Comparison of ENCODE assay signal across 19 mouse cellular contexts in genomic region chr16:18477996-18478395, GRCm38 (mm10). TPM values are rescaled to one million over a fixed set of nuclear protein-coding genes. Genes with fewer than 3 reads are reported as not detected.
DNase-seq lines count a peak whose midpoint lies in the region; ATAC-seq and TF ChIP-seq lines count a peak whose summit lies in the region.
"Had no signal": no experiment of that assay in that cellular context is flagged by ENCODE, and none has a peak within 500 bp of the region (broad histone marks: within the 10 kb centered on the region; RNA-seq: fewer than 3 reads in every experiment).

No protein-coding gene starts in this region.

- no peaks in the 10 kb centered on the region for H3K27me3 ChIP-seq in lung, postnatal 0 days (replicated peaks; ENCODE audit: insufficient read depth, low read length)
- H3K27me3 ChIP-seq: embryonic facial prominence, embryonic 13.5 days; limb, embryonic 15.5 days; neural tube, embryonic 13.5 days had no signal

- TF ChIP-seq EP300 in lung, postnatal 0 days (IDR thresholded peaks at IDR 0.05), result no peak

- H3K4me3 ChIP-seq in gastrocnemius, adult 2 months, result no peak overlapping the region
- H3K4me3 ChIP-seq in layer of hippocampus, adult 2 months, result no peak overlapping the region
- H3K4me3 ChIP-seq in lung, postnatal 0 days (ENCODE audit: low read depth, low read length), result no peak overlapping the region
- H3K4me3 ChIP-seq: embryonic facial prominence, embryonic 13.5 days; hindbrain, embryonic 10.5 days; limb, embryonic 15.5 days; midbrain, embryonic 12.5 days; neural tube, embryonic 13.5 days had no signal

- WGBS in lung, postnatal 0 days, result 59% methylated on average over 6 of the region's 6 CpGs

- DNase-seq in gastrocnemius, adult 2 months, result no peak
- DNase-seq in gastrocnemius, postnatal 14 days, result no peak
- DNase-seq in layer of hippocampus, adult 2 months (ENCODE audit: low spot score in 2 of 2), result no peak
- DNase-seq in layer of hippocampus, adult 9-11 months, result no peak
- DNase-seq in lung, postnatal 0 days (ENCODE audit: low spot score), result no peak
- no peak for DNase-seq in lung, postnatal 10 days
- DNase-seq in urinary bladder, adult 2 months (ENCODE audit: low spot score), result peak; percentile 16
- DNase-seq in urinary bladder, postnatal 36 days (ENCODE audit: low spot score in 2 of 2), result no peak
- DNase-seq: adrenal gland, postnatal 14 days; cerebellum, adult 11 months; layer of hippocampus, postnatal 36 days; lung, postnatal 14 days; thymus, adult 2 months had no signal

- H3K9me3 ChIP-seq in lung, postnatal 0 days (ENCODE audit: low read length), result no peaks in the 10 kb centered on the region
- H3K9me3 ChIP-seq: embryonic facial prominence, embryonic 13.5 days; G1E; hindbrain, embryonic 10.5 days; limb, embryonic 15.5 days; midbrain, embryonic 12.5 days; neural tube, embryonic 13.5 days had no signal

- no peaks in the 10 kb centered on the region for H3K36me3 ChIP-seq in lung, postnatal 0 days (ENCODE audit: insufficient read depth, low read length)
- H3K36me3 ChIP-seq: limb, embryonic 15.5 days had no signal

- H3K4me2 ChIP-seq in lung, postnatal 0 days (replicated peaks; ENCODE audit: low read depth, low read length), result no peak overlapping the region
- H3K4me2 ChIP-seq: embryonic facial prominence, embryonic 13.5 days; limb, embryonic 15.5 days; midbrain, embryonic 12.5 days; neural tube, embryonic 13.5 days had no signal

- peak; percentile 9; the same call in 1 of the 2 replicates for TF ChIP-seq CTCF in gastrocnemius, adult 2 months (IDR thresholded peaks at IDR 0.05)
- peak; percentile 51 for TF ChIP-seq CTCF in layer of hippocampus, adult 2 months (conservative IDR thresholded peaks at IDR 0.05)
- TF ChIP-seq CTCF in lung, postnatal 0 days (IDR thresholded peaks at IDR 0.05), result peak; percentile 48

- intact Hi-C loops in gastrocnemius, adult 2 months (cut with DNase I), result no loop called here
- intact Hi-C loops in gastrocnemius, postnatal 14 days (cut with DNase I; ENCODE audit: low total_unique reads), result no loop called here

- no peak overlapping the region for H3K9ac ChIP-seq in lung, postnatal 0 days (replicated peaks; ENCODE audit: low read depth)
- H3K9ac ChIP-seq: limb, embryonic 15.5 days; midbrain, embryonic 12.5 days; neural tube, embryonic 13.5 days had no signal

- no peaks in the 10 kb centered on the region for H3K4me1 ChIP-seq in lung, postnatal 0 days (ENCODE audit: insufficient read depth, low read depth, low read length)
- H3K4me1 ChIP-seq: neural tube, embryonic 13.5 days had no signal

- H3K27ac ChIP-seq in gastrocnemius, adult 2 months, result no peak overlapping the region
- H3K27ac ChIP-seq in layer of hippocampus, adult 2 months, result no peak overlapping the region
- no peak overlapping the region for H3K27ac ChIP-seq in lung, postnatal 0 days (ENCODE audit: low read length)
- H3K27ac ChIP-seq: embryonic facial prominence, embryonic 13.5 days; hindbrain, embryonic 10.5 days; limb, embryonic 15.5 days; midbrain, embryonic 12.5 days; neural tube, embryonic 13.5 days had no signal

- ATAC-seq in lung, postnatal 0 days, result no peak

RNA-seq across cellular contexts. Expression of gene Gnb1l, which starts 20.5 kb away (rescaled TPM):
- 1 to 10 TPM; 4.0 to 4.4 TPM for total RNA-seq in gastrocnemius, adult 2 months (2021)
- 1 to 10 TPM; 2.7 to 3.1 TPM for total RNA-seq in gastrocnemius, postnatal 14 days (2021)
- 1 to 10 TPM; 5.8 to 6.0 TPM for total RNA-seq in layer of hippocampus, adult 2 months (2021)
- polyA plus RNA-seq in lung, postnatal 0 days (2015; fragmentation: Nextera tagmentation; extraction: Ambion mirVana), result 8.1 and 8.4 TPM in 2 replicates
- polyA plus RNA-seq in urinary bladder, adult 2 months (2012; rRNA removed), result 7.9 and 8.4 TPM in 2 replicates

RNA-seq across cellular contexts. Expression of gene Rtl10, which starts 20.7 kb away (rescaled TPM):
- 1 to 10 TPM; 3.2 to 4.1 TPM for total RNA-seq in gastrocnemius, adult 2 months (2021)
- total RNA-seq in gastrocnemius, postnatal 14 days (2021), result 1 to 10 TPM; 2.6 to 5.3 TPM
- 10 to 100 TPM in 1 of 2 experiments, 1 to 10 TPM in 1; 7.0 to 11.4 TPM for total RNA-seq in layer of hippocampus, adult 2 months (2021)
- polyA plus RNA-seq in lung, postnatal 0 days (2015; fragmentation: Nextera tagmentation; extraction: Ambion mirVana), result 1.1 TPM in 2 replicates
- 4.4 and 5.6 TPM in 2 replicates for polyA plus RNA-seq in urinary bladder, adult 2 months (2012; rRNA removed)

RNA-seq across cellular contexts. Expression of gene Comt, which starts 51.3 kb away (rescaled TPM):
- total RNA-seq in gastrocnemius, adult 2 months (2021), result 10 to 100 TPM; 35.4 to 43.5 TPM
- 10 to 100 TPM; 40.7 to 43.1 TPM for total RNA-seq in gastrocnemius, postnatal 14 days (2021)
- 10 to 100 TPM; 74.6 to 75.1 TPM for total RNA-seq in layer of hippocampus, adult 2 months (2021)
- 109 and 111 TPM in 2 replicates for polyA plus RNA-seq in lung, postnatal 0 days (2015; fragmentation: Nextera tagmentation; extraction: Ambion mirVana)
- 169 and 205 TPM in 2 replicates for polyA plus RNA-seq in urinary bladder, adult 2 months (2012; rRNA removed)

RNA-seq across cellular contexts. Expression of gene Txnrd2, which starts 51.8 kb away (rescaled TPM):
- total RNA-seq in gastrocnemius, adult 2 months (2021), result 10 to 100 TPM; 18.9 to 21.4 TPM
- total RNA-seq in gastrocnemius, postnatal 14 days (2021), result 10 to 100 TPM; 13.4 to 14.4 TPM
- 10 to 100 TPM; 19.7 to 21.4 TPM for total RNA-seq in layer of hippocampus, adult 2 months (2021)
- polyA plus RNA-seq in lung, postnatal 0 days (2015; fragmentation: Nextera tagmentation; extraction: Ambion mirVana), result 20.0 and 20.9 TPM in 2 replicates
- 16.5 and 21.5 TPM in 2 replicates for polyA plus RNA-seq in urinary bladder, adult 2 months (2012; rRNA removed)
